Mouse (Mus musculus): Measurements from ENCODE around the gene Calr4. TPM values are rescaled to one million over a fixed set of nuclear protein-coding genes. Genes with fewer than 3 reads are reported as not detected.
A peak's percentile ranks its signal among the peaks of the same experiment; 100 is the strongest.

Calr4 gene
- polyA plus RNA-seq, 1 experiment from 2014 or later, result 0.16 TPM

- Histone ChIP-seq H3K36me3 (ENCODE audit: control insufficient read depth, insufficient read depth, low read length) (no peaks in the 10 kb centered on the region), H3K9ac (ENCODE audit: low read length) (no peak overlapping the region), H3K9me3 (ENCODE audit: control insufficient read depth, low read length) (no peaks in the 10 kb centered on the region), H3K4me3 (ENCODE audit: low read depth, low read length) (no peak overlapping the region), H3K4me2 (ENCODE audit: low read depth) (no peak overlapping the region), H3K27me3 (ENCODE audit: control insufficient read depth, insufficient read depth, low read length) (no peaks in the 10 kb centered on the region), H3K4me1 (ENCODE audit: control insufficient read depth, insufficient read depth, low read length) (no peaks in the 10 kb centered on the region), H3K27ac (ENCODE audit: low read depth, low read length) (no peak overlapping the region)
- no peak for ATAC-seq (ENCODE audit: insufficient read depth, low FRiP score, low TSS enrichment)
- DNase-seq (ENCODE audit: low spot score), result no peak
These were observed 23.4 kb downstream of the Calr4 start for GRCm38 (mm10) chr4:109257639-109258038.

DNA sequence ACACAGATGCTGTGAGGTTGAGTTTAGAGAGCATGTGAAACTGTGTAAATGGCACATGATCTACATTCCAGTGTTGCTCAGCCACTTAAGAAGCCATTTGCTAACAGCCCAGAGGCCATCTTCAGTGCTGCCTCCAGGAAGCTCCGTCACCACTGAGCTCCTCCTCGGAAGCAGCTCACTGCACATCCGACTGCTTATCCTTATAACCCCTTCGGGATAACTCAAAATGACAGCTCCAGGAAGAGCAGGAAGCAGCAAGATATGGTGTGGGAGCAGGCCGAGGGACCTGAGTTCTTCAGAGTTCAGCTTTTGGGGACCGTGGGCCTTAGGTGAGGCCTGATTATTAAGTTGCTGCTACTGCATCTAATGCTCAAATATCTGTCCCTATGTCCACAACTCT lies 27.8 kb downstream of the Calr4 start:
- no peak overlapping the region for H3K27ac ChIP-seq (ENCODE audit: low read depth, low read length)
- H3K4me1 ChIP-seq (ENCODE audit: control insufficient read depth, insufficient read depth, low read length), result no peaks in the 10 kb centered on the region
- DNase-seq (ENCODE audit: low spot score) (no peak), ATAC-seq (ENCODE audit: insufficient read depth, low FRiP score, low TSS enrichment) (no peak)
- no peak overlapping the region for H3K9ac ChIP-seq (ENCODE audit: low read length)
- no peaks in the 10 kb centered on the region for H3K9me3 ChIP-seq (ENCODE audit: control insufficient read depth, low read length)
- no peak overlapping the region for H3K4me3 ChIP-seq (ENCODE audit: low read depth, low read length)
- H3K36me3 ChIP-seq (ENCODE audit: control insufficient read depth, insufficient read depth, low read length), result no peaks in the 10 kb centered on the region
- 72% methylated on average over 6 of the region's 6 CpGs for WGBS
- no peaks in the 10 kb centered on the region for H3K27me3 ChIP-seq (ENCODE audit: control insufficient read depth, insufficient read depth, low read length)
- H3K4me2 ChIP-seq (ENCODE audit: low read depth), result no peak overlapping the region

- ATAC-seq (ENCODE audit: insufficient read depth, low FRiP score, low TSS enrichment), result no peak
- Histone ChIP-seq H3K4me1 (ENCODE audit: control insufficient read depth, insufficient read depth, low read length) (no peaks in the 10 kb centered on the region), H3K27me3 (ENCODE audit: control insufficient read depth, insufficient read depth, low read length) (no peaks in the 10 kb centered on the region), H3K9ac (ENCODE audit: low read length) (no peak overlapping the region), H3K27ac (ENCODE audit: low read depth, low read length) (no peak overlapping the region), H3K9me3 (ENCODE audit: control insufficient read depth, low read length) (no peaks in the 10 kb centered on the region), H3K4me2 (ENCODE audit: low read depth) (no peak overlapping the region), H3K36me3 (ENCODE audit: control insufficient read depth, insufficient read depth, low read length) (no peaks in the 10 kb centered on the region), H3K4me3 (ENCODE audit: low read depth, low read length) (no peak overlapping the region)
- no peak for DNase-seq (ENCODE audit: low spot score)
- WGBS, result 89% methylated on average over 3 of the region's 3 CpGs
These were observed 31.8 kb downstream of the Calr4 start for GRCm38 (mm10) chr4:109266056-109266455.

GRCm38 (mm10) chr4:109266744-109267143 lies 32.5 kb downstream of the Calr4 start:
- DNase-seq (ENCODE audit: low spot score) (no peak), ATAC-seq (ENCODE audit: insufficient read depth, low FRiP score, low TSS enrichment) (no peak)
- no peak overlapping the region for H3K9ac ChIP-seq (ENCODE audit: low read length)
- H3K36me3 ChIP-seq (ENCODE audit: control insufficient read depth, insufficient read depth, low read length), result no peaks in the 10 kb centered on the region
- H3K9me3 ChIP-seq (ENCODE audit: control insufficient read depth, low read length), result no peaks in the 10 kb centered on the region
- no peak overlapping the region for H3K4me3 ChIP-seq (ENCODE audit: low read depth, low read length)
- WGBS, result 77% methylated on average over 2 of the region's 2 CpGs
- no peak overlapping the region for H3K27ac ChIP-seq (ENCODE audit: low read depth, low read length)
- no peaks in the 10 kb centered on the region for H3K27me3 ChIP-seq (ENCODE audit: control insufficient read depth, insufficient read depth, low read length)
- no peaks in the 10 kb centered on the region for H3K4me1 ChIP-seq (ENCODE audit: control insufficient read depth, insufficient read depth, low read length)
- no peak overlapping the region for H3K4me2 ChIP-seq (ENCODE audit: low read depth)

DNA sequence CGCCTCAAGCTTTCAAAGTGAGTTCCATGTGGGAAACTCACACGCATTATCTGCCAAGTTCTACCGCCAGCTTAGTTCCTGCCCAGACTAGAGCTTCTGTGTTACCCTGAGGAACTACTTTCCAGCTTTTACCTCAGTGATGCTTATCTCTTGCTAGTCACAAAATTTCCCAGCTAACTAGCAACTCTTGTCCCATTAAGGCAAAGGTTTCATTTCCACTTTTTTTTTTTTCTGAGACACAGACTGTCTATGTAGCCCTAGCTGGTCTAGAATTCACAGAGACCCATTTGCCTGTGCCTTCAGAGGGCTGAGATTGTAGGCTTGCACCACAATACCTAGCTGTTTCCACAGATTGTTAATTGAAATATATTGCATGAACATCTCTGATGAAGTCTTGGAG lies 33.2 kb downstream of the Calr4 start:
- DNase-seq (ENCODE audit: low spot score), result no peak
- no peak overlapping the region for H3K9ac ChIP-seq (ENCODE audit: low read length)
- H3K36me3 ChIP-seq (ENCODE audit: control insufficient read depth, insufficient read depth, low read length), result no peaks in the 10 kb centered on the region
- H3K4me2 ChIP-seq (ENCODE audit: low read depth), result no peak overlapping the region
- no peaks in the 10 kb centered on the region for H3K27me3 ChIP-seq (ENCODE audit: control insufficient read depth, insufficient read depth, low read length)
- H3K27ac ChIP-seq (ENCODE audit: low read depth, low read length), result no peak overlapping the region
- WGBS, result 88% methylated on average over 3 of the region's 3 CpGs
- H3K4me3 ChIP-seq (ENCODE audit: low read depth, low read length), result no peak overlapping the region
- no peak for ATAC-seq (ENCODE audit: insufficient read depth, low FRiP score, low TSS enrichment)
- no peaks in the 10 kb centered on the region for H3K9me3 ChIP-seq (ENCODE audit: control insufficient read depth, low read length)
- H3K4me1 ChIP-seq (ENCODE audit: control insufficient read depth, insufficient read depth, low read length), result no peaks in the 10 kb centered on the region

- Histone ChIP-seq H3K27me3 (ENCODE audit: control insufficient read depth, insufficient read depth, low read length) (no peaks in the 10 kb centered on the region), H3K36me3 (ENCODE audit: control insufficient read depth, insufficient read depth, low read length) (no peaks in the 10 kb centered on the region), H3K4me2 (ENCODE audit: low read depth) (no peak overlapping the region), H3K27ac (ENCODE audit: low read depth, low read length) (no peak overlapping the region), H3K4me3 (ENCODE audit: low read depth, low read length) (no peak overlapping the region), H3K9me3 (ENCODE audit: control insufficient read depth, low read length) (no peaks in the 10 kb centered on the region), H3K9ac (ENCODE audit: low read length) (no peak overlapping the region), H3K4me1 (ENCODE audit: control insufficient read depth, insufficient read depth, low read length) (no peaks in the 10 kb centered on the region)
- ATAC-seq (ENCODE audit: insufficient read depth, low FRiP score, low TSS enrichment), result no peak
- WGBS, result 88% methylated on average over 3 of the region's 3 CpGs
- no peak for DNase-seq (ENCODE audit: low spot score)
These were observed 34.6 kb downstream of the Calr4 start for GRCm38 (mm10) chr4:109268903-109269302.

DNA sequence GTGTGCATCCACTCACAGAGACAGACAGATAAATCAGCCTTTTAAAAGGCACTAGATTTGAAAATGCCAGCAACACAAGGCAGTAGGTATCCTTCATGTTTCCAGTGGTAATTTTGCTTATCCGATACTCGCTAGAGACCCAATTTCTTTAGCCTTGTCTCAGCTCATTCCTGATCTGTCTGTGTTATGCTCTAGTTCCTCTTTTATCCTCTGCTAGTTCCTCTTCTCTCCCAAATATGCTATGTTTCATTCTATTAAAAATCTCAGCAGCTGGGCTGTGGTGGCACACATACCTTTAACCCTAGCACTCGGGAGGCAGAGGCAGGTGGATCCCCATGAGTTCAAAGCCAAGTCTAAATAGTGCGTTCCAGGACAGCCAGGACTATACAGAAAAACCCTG lies 37.5 kb downstream of the Calr4 start:
- Histone ChIP-seq H3K36me3 (ENCODE audit: control insufficient read depth, insufficient read depth, low read length) (no peaks in the 10 kb centered on the region), H3K4me3 (ENCODE audit: low read depth, low read length) (no peak overlapping the region), H3K9me3 (ENCODE audit: control insufficient read depth, low read length) (no peaks in the 10 kb centered on the region), H3K4me1 (ENCODE audit: control insufficient read depth, insufficient read depth, low read length) (no peaks in the 10 kb centered on the region), H3K4me2 (ENCODE audit: low read depth) (no peak overlapping the region), H3K27me3 (ENCODE audit: control insufficient read depth, insufficient read depth, low read length) (no peaks in the 10 kb centered on the region), H3K9ac (ENCODE audit: low read length) (no peak overlapping the region), H3K27ac (ENCODE audit: low read depth, low read length) (no peak overlapping the region)
- ATAC-seq (ENCODE audit: insufficient read depth, low FRiP score, low TSS enrichment) (no peak), DNase-seq (ENCODE audit: low spot score) (no peak)
- WGBS, result 92% methylated on average over 4 of the region's 4 CpGs

- Histone ChIP-seq H3K4me3 (ENCODE audit: low read depth, low read length) (no peak overlapping the region), H3K27ac (ENCODE audit: low read depth, low read length) (no peak overlapping the region), H3K27me3 (ENCODE audit: control insufficient read depth, insufficient read depth, low read length) (no peaks in the 10 kb centered on the region), H3K4me2 (ENCODE audit: low read depth) (no peak overlapping the region), H3K9ac (ENCODE audit: low read length) (no peak overlapping the region), H3K36me3 (ENCODE audit: control insufficient read depth, insufficient read depth, low read length) (no peaks in the 10 kb centered on the region), H3K4me1 (ENCODE audit: control insufficient read depth, insufficient read depth, low read length) (no peaks in the 10 kb centered on the region), H3K9me3 (ENCODE audit: control insufficient read depth, low read length) (no peaks in the 10 kb centered on the region)
- ATAC-seq (ENCODE audit: insufficient read depth, low FRiP score, low TSS enrichment), result no peak
- WGBS, result 97% methylated on average over 2 of the region's 2 CpGs
- DNase-seq (ENCODE audit: low spot score), result no peak
These were observed 39.4 kb downstream of the Calr4 start for GRCm38 (mm10) chr4:109273586-109274240.

GRCm38 (mm10) chr4:109279689-109280458 lies 45.6 kb downstream of the Calr4 start, which contains the start of gene Eps15:
TSS of gene Eps15 (plus strand) at chr4:109280268.
- Histone ChIP-seq H3K4me1 (ENCODE audit: control insufficient read depth, insufficient read depth, low read length) (no peaks in the 10 kb centered on the region; the same call in 1 of the 2 replicates), H3K27me3 (ENCODE audit: control insufficient read depth, insufficient read depth, low read length) (no peaks in the 10 kb centered on the region), H3K27ac (ENCODE audit: low read depth, low read length) (no peak within 1 kb of the TSS), H3K9me3 (ENCODE audit: control insufficient read depth, low read length) (no peaks in the 10 kb centered on the region), H3K9ac (ENCODE audit: low read length) (peak within 1 kb of the TSS; percentile 81), H3K4me2 (ENCODE audit: low read depth) (peak within 1 kb of the TSS; percentile 83), H3K36me3 (ENCODE audit: control insufficient read depth, insufficient read depth, low read length) (no peaks in the 10 kb centered on the region), H3K4me3 (ENCODE audit: low read depth, low read length) (peak within 1 kb of the TSS; percentile 87)
- WGBS, result 3% methylated on average over 28 of the region's 44 CpGs
- ATAC-seq (ENCODE audit: insufficient read depth, low FRiP score, low TSS enrichment) (peak; percentile 94), DNase-seq (ENCODE audit: low spot score) (peak; percentile 95)

Data from neural tube, embryonic 11.5 days (tissue).